Mouse (Mus musculus) forebrain, embryonic 11.5 days (tissue): ENCODE measurements around the gene Guk1. TPM values are rescaled to one million over a fixed set of nuclear protein-coding genes. Genes with fewer than 3 reads are reported as not detected.
A peak's percentile ranks its signal among the peaks of the same experiment; 100 is the strongest.

Experiments
- ATAC-seq: fragments of 200-750 bp; cut with Nextera tagmentation; replicated peaks from 2 replicates; pipeline ENCODE4 v1.8.0; 2017; ENCODE audit warnings: moderate TSS enrichment; ENCODE audit not compliant: low FRiP score
- DNase-seq: peaks from one replicate; pipeline ENCODE4 v3.0.0-alpha.2; 2017; ENCODE audit warnings: low spot score
- H3K27ac ChIP-seq: fragments of 300-500 bp; sonication (generic); 2 replicates; pipeline ENCODE4 v1.5.1; 2014; ENCODE audit warnings: low read depth, low read length
- H3K27me3 ChIP-seq: fragments of 300-500 bp; sonication (generic); 2 replicates; pipeline ENCODE4 v1.6.1; 2014; ENCODE audit warnings: mild to moderate bottlenecking, low read length, mixed read lengths; ENCODE audit not compliant: control insufficient read depth, insufficient read depth
- H3K36me3 ChIP-seq: fragments of 300-500 bp; sonication (generic); 2 replicates; pipeline ENCODE4 v1.6.1; 2014; ENCODE audit warnings: mild to moderate bottlenecking, low read length, moderate library complexity, mixed read lengths; ENCODE audit not compliant: control insufficient read depth, insufficient read depth
- H3K4me1 ChIP-seq: fragments of 300-500 bp; sonication (generic); replicated peaks from 2 replicates; pipeline ENCODE4 v1.6.1; 2014; ENCODE audit warnings: low read length, mixed read lengths; ENCODE audit not compliant: control insufficient read depth, insufficient read depth
- H3K4me2 ChIP-seq: fragments of 300-500 bp; sonication (generic); 2 replicates; pipeline ENCODE4 v1.6.1; 2014; ENCODE audit warnings: low read depth, mild to moderate bottlenecking, low read length, moderate library complexity, mixed read lengths; ENCODE audit not compliant: severe bottlenecking
- H3K4me3 ChIP-seq: fragments of 300-500 bp; sonication (generic); 2 replicates; pipeline ENCODE4 v1.5.1; 2014; ENCODE audit warnings: low read depth, low read length
- H3K9ac ChIP-seq: fragments of 300-500 bp; sonication (generic); 2 replicates; pipeline ENCODE4 v1.6.1; 2014; ENCODE audit warnings: low read length
- H3K9me3 ChIP-seq: fragments of 300-500 bp; sonication (generic); 2 replicates; pipeline ENCODE4 v1.6.1; 2016; ENCODE audit warnings: low read length, mixed read lengths; ENCODE audit not compliant: control insufficient read depth
- WGBS: fragments of 180-500 bp; shearing (Covaris S2); extraction: QIAGEN DNeasy Blood & Tissue Kit; methylation state at CpG from one replicate; pipeline ENCODE4 v1.1.7; 2014; 5-methylcytosine and 5-hydroxymethylcytosine counted together
- polyA plus RNA-seq: library from polyadenylated mRNA; unstranded; fragments of >200 nt; fragmentation: Nextera tagmentation; extraction: Ambion mirVana; gene quantifications from 2 replicates; pipeline ENCODE4 v1.2.1, GENCODE M21; 2014

The Guk1 gene
- polyA plus RNA-seq, 1 experiment from 2014 or later, result 90.3 TPM

DNA sequence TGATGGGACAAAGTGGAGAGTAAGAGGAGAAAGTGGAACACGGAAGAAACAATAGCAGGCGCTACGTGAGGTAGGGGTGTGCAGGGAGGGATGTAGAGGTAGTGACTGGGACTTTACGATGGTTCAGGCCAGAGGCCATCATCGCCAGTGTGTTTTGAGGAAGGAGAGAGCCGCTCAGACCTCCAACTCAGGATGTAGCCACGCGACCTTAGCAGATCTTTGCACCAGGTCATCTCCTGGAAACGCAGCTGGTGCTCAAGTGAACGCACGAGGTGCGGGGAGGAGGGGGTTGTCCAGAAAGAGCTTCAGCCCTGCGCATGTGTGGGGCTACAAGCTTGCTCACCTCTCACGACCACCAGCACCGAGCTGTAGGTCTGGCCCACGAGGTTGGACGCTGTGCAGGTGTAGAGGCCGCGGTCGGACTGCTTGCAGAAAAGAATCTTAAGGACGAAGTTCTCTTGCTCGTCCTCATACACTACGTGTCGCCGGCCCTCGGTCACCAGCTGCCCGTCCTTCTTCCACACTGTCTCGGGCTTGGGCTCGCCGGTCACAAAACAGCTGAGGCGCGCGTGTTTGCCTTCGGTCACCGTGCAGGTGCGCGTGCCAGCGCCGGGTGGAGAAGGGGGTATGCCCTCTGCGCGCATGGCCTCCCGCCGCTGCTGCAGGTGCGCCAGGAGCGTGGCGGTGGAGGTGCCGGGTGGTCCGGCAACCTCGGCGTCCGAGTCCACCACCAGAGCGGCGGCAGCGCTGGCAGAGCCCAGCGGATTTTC lies 56.8 kb downstream of the Guk1 start:
- Histone ChIP-seq H3K4me1 (peaks cover 2% of the 10 kb centered on the region; the same call in 1 of the 2 replicates), H3K36me3 (no peaks in the 10 kb centered on the region), H3K27ac (no peak overlapping the region), H3K4me2 (peak overlapping the region; percentile 13), H3K4me3 (peak overlapping the region; percentile 4; the same call in 1 of the 2 replicates), H3K9ac (no peak overlapping the region), H3K27me3 (peaks cover 42% of the 10 kb centered on the region), H3K9me3 (no peaks in the 10 kb centered on the region)
- ATAC-seq (no peak), DNase-seq (no peak)
- WGBS, result 7% methylated on average over 55 of the region's 55 CpGs

DNA sequence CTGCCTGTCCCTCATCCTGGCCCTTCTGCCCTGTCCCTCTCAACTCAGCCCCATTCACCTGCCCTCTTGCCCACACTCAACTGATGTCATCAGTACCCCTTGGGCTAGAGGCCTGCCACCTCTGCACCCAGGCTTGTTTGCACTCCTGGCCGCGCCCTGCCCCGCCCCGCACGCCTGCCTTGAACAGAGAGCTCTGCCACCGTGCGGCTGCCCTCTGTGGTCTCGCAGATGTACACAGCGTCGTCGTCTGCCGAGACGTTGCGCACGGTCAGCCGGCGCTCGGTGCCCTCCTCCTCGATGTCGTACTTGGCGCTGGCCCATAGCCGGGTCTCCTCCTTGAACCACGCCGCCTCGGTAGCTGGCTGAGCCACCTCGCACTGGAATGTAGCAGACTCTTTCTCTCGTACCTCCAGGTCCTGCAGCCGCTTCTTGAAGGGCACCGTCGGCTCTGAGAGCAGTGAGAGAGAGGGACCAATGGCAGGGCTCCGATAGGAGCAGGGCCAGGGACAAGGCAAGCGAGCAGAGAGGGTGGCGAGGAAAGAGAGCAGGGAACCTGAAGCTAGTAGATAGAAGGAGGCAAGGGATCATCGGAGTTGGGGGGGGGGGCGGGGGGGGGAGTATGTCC lies 57.5 kb downstream of the Guk1 start:
- Histone ChIP-seq H3K9ac (no peak overlapping the region), H3K9me3 (no peaks in the 10 kb centered on the region), H3K4me2 (0 out of 2 replicates have a peak overlapping the region, but pooled peaks have one; percentile 20), H3K36me3 (no peaks in the 10 kb centered on the region), H3K4me3 (no peak overlapping the region), H3K4me1 (peaks cover 2% of the 10 kb centered on the region; the same call in 1 of the 2 replicates), H3K27ac (no peak overlapping the region), H3K27me3 (peaks cover 42% of the 10 kb centered on the region)
- WGBS, result 7% methylated on average over 35 of the region's 35 CpGs
- ATAC-seq, result no peak
- DNase-seq, result no peak

Other genes with a start within 250 kb of the Guk1 start
- gene Hist3h2ba, start 243.3 kb downstream of the Guk1 start, polyA plus RNA-seq, result 84.9 and 93.6 TPM in 2 replicates
- gene Hist3h2a, start 237.5 kb downstream of the Guk1 start, polyA plus RNA-seq, result 52.9 and 54.1 TPM in 2 replicates
- gene Trim17, start 237.5 kb downstream of the Guk1 start, polyA plus RNA-seq, result 0.21 and 0.75 TPM in 2 replicates
- gene Trim11, start 214.1 kb downstream of the Guk1 start, polyA plus RNA-seq, result 17.3 and 20.5 TPM in 2 replicates
- gene Obscn, start 55.8 kb downstream of the Guk1 start, polyA plus RNA-seq, result 0.04 and 0.07 TPM in 2 replicates
- gene Iba57, start 28.5 kb downstream of the Guk1 start, polyA plus RNA-seq, result 2.4 and 3.2 TPM in 2 replicates
- 0.08 TPM in 1 of 2 replicates, not detected in the other for gene Gjc2, start 9.0 kb downstream of the Guk1 start, polyA plus RNA-seq
- 94.3 and 103 TPM in 2 replicates for gene Mrpl55, start 10.3 kb upstream of the Guk1 start, polyA plus RNA-seq
- gene 2310033P09Rik, start 16.1 kb upstream of the Guk1 start, polyA plus RNA-seq, result 36.6 and 41.0 TPM in 2 replicates
- 577 and 597 TPM in 2 replicates for gene Arf1, start 36.1 kb upstream of the Guk1 start, polyA plus RNA-seq
- 4.9 and 5.9 TPM in 2 replicates for gene Wnt3a, start 98.5 kb upstream of the Guk1 start, polyA plus RNA-seq
- gene Wnt9a, start 114.7 kb upstream of the Guk1 start, polyA plus RNA-seq, result 4.3 and 4.7 TPM in 2 replicates
- gene Prss38, start 183.4 kb upstream of the Guk1 start, polyA plus RNA-seq, result not detected in 2 replicates